Mouse (Mus musculus): Measurements from ENCODE around the gene Sestd1. TPM values are rescaled to one million over a fixed set of nuclear protein-coding genes. Genes with fewer than 3 reads are reported as not detected.

The Sestd1 gene
- 14.8 and 18.3 TPM in 2 replicates for polyA plus RNA-seq (2016; fragmentation: Nextera tagmentation; extraction: Ambion mirVana)

DNA sequence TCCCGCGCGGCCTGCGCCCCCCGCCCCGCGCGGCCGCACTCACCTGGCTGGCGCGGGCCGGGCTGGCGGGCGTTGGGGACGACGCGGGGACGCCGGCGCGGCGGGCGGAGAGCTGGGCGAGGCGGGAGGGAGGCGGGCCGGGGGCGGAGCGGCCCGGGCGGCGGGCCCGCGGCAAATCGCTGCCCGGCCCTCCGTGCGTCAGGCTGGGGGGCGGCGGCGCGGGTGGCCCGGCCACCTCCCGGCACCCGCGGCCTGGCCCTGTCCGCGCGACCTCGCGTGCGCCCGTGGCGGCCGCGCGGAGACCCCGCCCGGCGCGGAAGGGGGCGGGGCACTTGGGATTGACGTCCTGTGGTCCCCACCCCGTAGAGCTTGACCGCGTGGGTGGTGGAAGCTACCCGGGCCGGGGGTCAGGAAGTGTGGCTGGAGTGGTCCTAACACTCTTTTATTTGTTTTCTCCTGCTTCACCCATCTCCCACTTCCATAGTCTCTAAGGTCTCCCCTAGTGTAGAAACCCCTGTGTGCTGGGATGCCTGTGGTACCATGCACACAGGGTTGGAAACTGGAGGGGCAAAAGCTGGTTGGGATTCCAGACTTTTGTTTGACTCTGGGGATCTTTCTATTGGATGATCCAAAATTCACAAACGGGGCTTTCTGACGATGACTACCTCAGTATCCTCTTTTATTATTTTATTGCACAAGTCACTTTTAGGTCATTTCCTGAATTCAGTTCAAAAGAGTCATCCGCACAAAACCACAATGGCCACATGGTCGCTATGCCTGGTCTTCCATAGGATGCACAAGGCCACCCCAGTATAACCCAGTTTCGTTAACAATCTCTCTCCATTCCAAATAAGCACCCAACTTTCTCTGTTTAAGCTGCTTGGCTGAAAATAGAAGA lies at the start of gene Sestd1:
TSS of gene Sestd1 (minus strand) at position 81 of the 898 bp plus-strand sequence.
- H3K4me3 ChIP-seq: peak within 1 kb of the TSS; percentile 97
- DNase-seq (ENCODE audit: low spot score): peak; percentile 77
- no peaks in the 10 kb centered on the region for H3K27me3 ChIP-seq (ENCODE audit: insufficient read depth, poor library complexity, severe bottlenecking)
- peaks cover 27% of the 10 kb centered on the region for H3K4me1 ChIP-seq (replicated peaks)
- 7% methylated on average over 70 of the region's 73 CpGs for WGBS
- no peaks in the 10 kb centered on the region for H3K9me3 ChIP-seq
- peak within 1 kb of the TSS; percentile 98 for H3K27ac ChIP-seq
- H3K36me3 ChIP-seq: 0 out of 2 replicates have a peak, but pooled peaks cover 4% of the 10 kb centered on the region

DNA sequence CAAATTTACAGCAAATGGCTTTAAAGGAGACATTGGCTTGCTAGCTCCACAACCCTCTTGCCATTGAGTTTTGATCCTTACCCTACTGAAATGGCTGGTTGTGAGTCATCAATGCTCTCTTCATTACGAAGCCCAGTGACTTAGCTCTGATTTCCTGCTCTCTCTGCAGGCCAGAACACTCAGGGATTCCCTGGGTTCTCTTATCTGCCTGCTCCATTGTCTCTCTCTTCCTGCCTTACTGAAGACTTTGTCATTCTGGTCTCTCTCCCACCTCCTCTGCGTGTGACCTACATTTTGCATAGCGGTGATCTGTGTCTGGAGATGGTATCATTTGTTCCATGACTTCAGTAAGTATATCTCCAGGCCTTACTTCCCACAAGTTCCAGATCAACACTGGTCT lies 46.9 kb upstream of the Sestd1 start:
- WGBS: 89% methylated on average over 3 of the region's 3 CpGs
- no peak for DNase-seq (ENCODE audit: low spot score)
- H3K36me3 ChIP-seq: no peaks in the 10 kb centered on the region
- no peaks in the 10 kb centered on the region for H3K9me3 ChIP-seq
- no peaks in the 10 kb centered on the region for H3K27me3 ChIP-seq (ENCODE audit: insufficient read depth, poor library complexity, severe bottlenecking)
- H3K27ac ChIP-seq: no peak overlapping the region
- no peak overlapping the region for H3K4me3 ChIP-seq
- peaks cover 12% of the 10 kb centered on the region for H3K4me1 ChIP-seq (replicated peaks)

GRCm38 (mm10) chr2:77323739-77324138 lies 43.3 kb upstream of the Sestd1 start:
- 44% methylated on average over 6 of the region's 6 CpGs for WGBS
- peak overlapping the region; percentile 25; the same call in 1 of the 2 replicates for H3K27ac ChIP-seq
- peak; percentile 24 for DNase-seq (ENCODE audit: low spot score)
- no peaks in the 10 kb centered on the region for H3K27me3 ChIP-seq (ENCODE audit: insufficient read depth, poor library complexity, severe bottlenecking)
- H3K36me3 ChIP-seq: no peaks in the 10 kb centered on the region
- H3K9me3 ChIP-seq: no peaks in the 10 kb centered on the region
- peaks cover 10% of the 10 kb centered on the region for H3K4me1 ChIP-seq (replicated peaks)
- H3K4me3 ChIP-seq: no peak overlapping the region

DNA sequence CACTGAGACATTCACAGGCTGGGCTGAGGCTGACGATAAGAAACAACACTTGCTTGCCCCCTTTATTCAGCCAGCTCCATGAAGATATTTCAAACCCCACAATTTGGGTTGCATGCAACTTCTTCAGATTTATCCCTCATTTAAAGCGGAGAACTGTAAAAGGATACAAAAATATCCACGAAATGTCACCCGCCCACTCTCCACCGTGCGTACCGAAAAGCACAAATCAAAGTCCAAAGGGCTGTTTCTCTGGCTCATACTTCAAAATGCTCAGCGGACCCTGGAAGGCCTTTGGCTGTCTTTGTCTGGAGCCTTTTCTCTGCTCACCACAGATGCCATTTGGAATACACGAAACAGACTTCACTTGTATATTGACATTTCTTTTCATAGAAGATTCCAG lies 42.8 kb upstream of the Sestd1 start:
- Histone ChIP-seq H3K27ac (peak overlapping the region; percentile 25; the same call in 1 of the 2 replicates), H3K27me3 (ENCODE audit: insufficient read depth, poor library complexity, severe bottlenecking) (no peaks in the 10 kb centered on the region), H3K36me3 (no peaks in the 10 kb centered on the region), H3K9me3 (no peaks in the 10 kb centered on the region), H3K4me1 (replicated peaks) (peaks cover 10% of the 10 kb centered on the region), H3K4me3 (no peak overlapping the region)
- no peak for DNase-seq (ENCODE audit: low spot score)
- 45% methylated on average over 9 of the region's 9 CpGs for WGBS

GRCm38 (mm10) chr2:77319196-77319595 lies 38.8 kb upstream of the Sestd1 start:
- Histone ChIP-seq H3K36me3 (no peaks in the 10 kb centered on the region), H3K27me3 (ENCODE audit: insufficient read depth, poor library complexity, severe bottlenecking) (no peaks in the 10 kb centered on the region), H3K27ac (no peak overlapping the region), H3K9me3 (no peaks in the 10 kb centered on the region), H3K4me3 (no peak overlapping the region), H3K4me1 (replicated peaks) (peaks cover 10% of the 10 kb centered on the region)
- DNase-seq (ENCODE audit: low spot score): no peak
- WGBS: 93% methylated on average over 5 of the region's 5 CpGs

DNA sequence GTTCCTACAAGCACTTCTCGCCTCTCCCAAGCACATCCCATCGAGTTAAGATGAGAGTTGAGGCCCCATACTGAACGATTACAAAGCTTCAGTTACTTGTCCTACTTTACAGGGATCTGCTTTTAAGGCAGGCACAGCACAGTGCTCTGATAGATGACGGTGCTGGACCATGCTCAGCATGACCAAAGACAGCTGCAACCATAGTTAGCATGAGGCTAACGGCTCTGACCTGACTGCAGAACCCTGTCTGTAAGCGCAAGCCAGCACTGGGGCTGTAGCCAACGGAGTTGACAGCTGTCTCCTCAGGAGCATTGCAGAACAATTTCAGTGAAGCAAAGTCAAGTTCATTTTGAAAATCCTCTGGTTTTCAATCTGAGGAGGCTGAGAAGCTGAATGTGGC lies 36.6 kb upstream of the Sestd1 start:
- no peak for DNase-seq (ENCODE audit: low spot score)

DNA sequence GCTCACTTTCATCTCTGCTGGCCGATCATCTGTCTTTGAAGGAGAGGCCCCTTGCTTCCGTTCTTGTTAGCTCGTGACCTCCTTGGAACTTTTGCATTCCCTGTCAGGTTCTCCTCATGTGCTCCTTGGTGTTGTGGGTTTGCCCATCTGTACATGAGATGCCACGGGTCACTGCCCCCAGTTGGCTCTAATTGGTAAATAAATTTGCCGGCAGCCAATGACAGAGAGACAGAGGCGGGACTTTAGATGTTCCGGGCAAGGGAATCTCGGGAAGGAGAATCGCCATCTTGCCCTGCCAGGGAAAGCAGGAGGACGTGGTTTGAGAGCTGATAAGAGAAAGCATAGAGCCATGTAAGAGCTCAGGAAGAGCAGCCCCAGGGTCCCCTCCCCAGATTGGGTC lies 33.5 kb upstream of the Sestd1 start:
- H3K36me3 ChIP-seq: no peaks in the 10 kb centered on the region
- 91% methylated on average over 10 of the region's 10 CpGs for WGBS
- no peak overlapping the region for H3K27ac ChIP-seq
- H3K4me3 ChIP-seq: no peak overlapping the region
- no peaks in the 10 kb centered on the region for H3K9me3 ChIP-seq
- no peaks in the 10 kb centered on the region for H3K27me3 ChIP-seq (ENCODE audit: insufficient read depth, poor library complexity, severe bottlenecking)
- peaks cover 6% of the 10 kb centered on the region for H3K4me1 ChIP-seq (replicated peaks)
- no peak for DNase-seq (ENCODE audit: low spot score)

More for the DNA sequence above, 36.6 kb upstream of the Sestd1 start:
- no peaks in the 10 kb centered on the region for H3K9me3 ChIP-seq
- H3K27me3 ChIP-seq (ENCODE audit: insufficient read depth, poor library complexity, severe bottlenecking): no peaks in the 10 kb centered on the region
- no peak overlapping the region for H3K27ac ChIP-seq
- H3K4me1 ChIP-seq (replicated peaks): peaks cover 6% of the 10 kb centered on the region
- no peaks in the 10 kb centered on the region for H3K36me3 ChIP-seq
- 67% methylated on average over 7 of the region's 7 CpGs for WGBS
- no peak overlapping the region for H3K4me3 ChIP-seq

- Histone ChIP-seq H3K9me3 (no peaks in the 10 kb centered on the region), H3K4me3 (no peak overlapping the region), H3K4me1 (replicated peaks) (peaks cover 6% of the 10 kb centered on the region), H3K27ac (no peak overlapping the region), H3K36me3 (no peaks in the 10 kb centered on the region), H3K27me3 (ENCODE audit: insufficient read depth, poor library complexity, severe bottlenecking) (no peaks in the 10 kb centered on the region)
- no peak for DNase-seq (ENCODE audit: low spot score)
- 71% methylated on average over 9 of the region's 9 CpGs for WGBS
Measured at GRCm38 (mm10) chr2:77312616-77313015, 32.2 kb upstream of the Sestd1 start.

- no peaks in the 10 kb centered on the region for H3K27me3 ChIP-seq (ENCODE audit: insufficient read depth, poor library complexity, severe bottlenecking)
- H3K27ac ChIP-seq: no peak overlapping the region
- 53% methylated on average over 7 of the region's 7 CpGs for WGBS
- DNase-seq (ENCODE audit: low spot score): peak; percentile 51
- no peaks in the 10 kb centered on the region for H3K36me3 ChIP-seq
- H3K4me1 ChIP-seq (replicated peaks): peaks cover 6% of the 10 kb centered on the region; the same call in 1 of the 2 replicates
- H3K9me3 ChIP-seq: no peaks in the 10 kb centered on the region
- H3K4me3 ChIP-seq: no peak overlapping the region
Measured at GRCm38 (mm10) chr2:77309313-77309712, 28.9 kb upstream of the Sestd1 start.

GRCm38 (mm10) chr2:77304494-77304893 lies 24.1 kb upstream of the Sestd1 start:
- Histone ChIP-seq H3K27ac (no peak overlapping the region), H3K4me3 (no peak overlapping the region), H3K27me3 (ENCODE audit: insufficient read depth, poor library complexity, severe bottlenecking) (no peaks in the 10 kb centered on the region), H3K4me1 (replicated peaks) (no peaks in the 10 kb centered on the region), H3K9me3 (no peaks in the 10 kb centered on the region), H3K36me3 (no peaks in the 10 kb centered on the region)
- WGBS: 79% methylated on average over 3 of the region's 3 CpGs
- DNase-seq (ENCODE audit: low spot score): no peak

- WGBS: 74% methylated on average over 3 of the region's 3 CpGs
- Histone ChIP-seq H3K27me3 (ENCODE audit: insufficient read depth, poor library complexity, severe bottlenecking) (no peaks in the 10 kb centered on the region), H3K36me3 (no peaks in the 10 kb centered on the region), H3K27ac (no peak overlapping the region), H3K4me3 (no peak overlapping the region), H3K4me1 (replicated peaks) (no peaks in the 10 kb centered on the region), H3K9me3 (no peaks in the 10 kb centered on the region)
- no peak for DNase-seq (ENCODE audit: low spot score)
Measured at GRCm38 (mm10) chr2:77303716-77304115, 23.3 kb upstream of the Sestd1 start.

- H3K9me3 ChIP-seq: no peaks in the 10 kb centered on the region
- no peaks in the 10 kb centered on the region for H3K36me3 ChIP-seq
- no peaks in the 10 kb centered on the region for H3K27me3 ChIP-seq (ENCODE audit: insufficient read depth, poor library complexity, severe bottlenecking)
- H3K4me3 ChIP-seq: no peak overlapping the region
- H3K27ac ChIP-seq: no peak overlapping the region
- H3K4me1 ChIP-seq (replicated peaks): no peaks in the 10 kb centered on the region
- 78% methylated on average over 6 of the region's 6 CpGs for WGBS
- DNase-seq (ENCODE audit: low spot score): no peak
Measured at GRCm38 (mm10) chr2:77302655-77303348, 22.4 kb upstream of the Sestd1 start.

All from hindbrain, embryonic 10.5 days (tissue).